Mouse (Mus musculus) thymus, adult 18-20 months (tissue): Measurements from ENCODE around the gene Nanos1.
A peak's percentile ranks its signal among the peaks of the same experiment; 100 is the strongest.

Experiments used
- DNase-seq, 2 experiments: peaks; one replicate each; pipeline ENCODE4 v3.0.0; 2022; ENCODE audit warnings: mixed read lengths in 2 of 2

The Nanos1 gene

GRCm38 (mm10) chr19:60789452-60789851, 33.7 kb downstream of the Nanos1 start:
- no peak for DNase-seq

GRCm38 (mm10) chr19:60789919-60790506, 34.2 kb downstream of the Nanos1 start:
- peak; percentile 50 for DNase-seq

GRCm38 (mm10) chr19:60790551-60791161, 34.9 kb downstream of the Nanos1 start, which contains the start of gene Eif3a:
Eif3a (minus strand) TSS chr19:60790658.
- DNase-seq: peak; percentile 88 to 90

- DNase-seq: no peak
Observed at GRCm38 (mm10) chr19:60791164-60791563, 35.4 kb downstream of the Nanos1 start.

DNA sequence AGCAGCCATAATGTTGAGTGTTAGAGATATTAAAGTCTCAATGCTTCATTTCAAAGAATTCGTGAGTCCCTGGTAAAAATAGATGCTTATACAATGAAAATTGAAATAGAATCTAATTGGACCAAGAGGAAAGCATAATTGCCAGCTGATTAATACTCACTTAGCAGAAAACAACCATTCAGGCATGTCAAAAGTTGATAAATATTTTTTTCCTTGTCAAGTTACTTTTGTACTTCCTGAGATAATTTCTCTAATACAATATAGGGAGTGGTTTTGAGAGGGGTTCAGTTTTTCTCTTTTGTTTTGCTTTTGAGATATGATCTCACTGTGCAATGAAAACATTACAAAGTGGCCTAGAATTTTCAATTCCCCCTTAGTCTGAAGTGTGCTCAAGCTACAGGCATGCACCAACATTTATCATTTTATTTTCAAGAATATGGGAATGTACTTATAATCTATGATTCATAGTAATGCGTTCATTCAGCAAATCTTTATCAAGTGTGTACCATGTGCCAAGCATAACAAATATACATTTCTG, 37.5 kb downstream of the Nanos1 start:
- no peak for DNase-seq

- DNase-seq: no peak
Observed at GRCm38 (mm10) chr19:60795244-60795643, 39.5 kb downstream of the Nanos1 start.

DNA sequence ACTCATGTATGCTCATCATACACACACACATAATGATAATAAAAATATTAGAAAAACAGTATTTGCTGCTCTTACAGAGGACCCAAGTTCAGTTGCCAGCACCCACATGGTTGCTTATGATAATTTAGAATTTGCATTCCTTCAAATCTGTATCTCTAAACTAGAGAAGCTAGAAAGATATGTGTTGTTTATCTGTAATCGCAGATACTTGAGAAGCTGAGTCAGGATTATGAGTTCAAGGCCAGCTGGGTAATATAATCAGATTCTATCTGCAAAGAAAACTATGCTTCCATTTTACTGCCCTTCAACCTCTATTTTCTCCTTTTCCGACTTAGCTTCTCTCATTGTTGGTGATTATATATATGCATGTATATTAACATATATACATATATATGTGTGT, 41.6 kb downstream of the Nanos1 start:
- DNase-seq: no peak

DNA sequence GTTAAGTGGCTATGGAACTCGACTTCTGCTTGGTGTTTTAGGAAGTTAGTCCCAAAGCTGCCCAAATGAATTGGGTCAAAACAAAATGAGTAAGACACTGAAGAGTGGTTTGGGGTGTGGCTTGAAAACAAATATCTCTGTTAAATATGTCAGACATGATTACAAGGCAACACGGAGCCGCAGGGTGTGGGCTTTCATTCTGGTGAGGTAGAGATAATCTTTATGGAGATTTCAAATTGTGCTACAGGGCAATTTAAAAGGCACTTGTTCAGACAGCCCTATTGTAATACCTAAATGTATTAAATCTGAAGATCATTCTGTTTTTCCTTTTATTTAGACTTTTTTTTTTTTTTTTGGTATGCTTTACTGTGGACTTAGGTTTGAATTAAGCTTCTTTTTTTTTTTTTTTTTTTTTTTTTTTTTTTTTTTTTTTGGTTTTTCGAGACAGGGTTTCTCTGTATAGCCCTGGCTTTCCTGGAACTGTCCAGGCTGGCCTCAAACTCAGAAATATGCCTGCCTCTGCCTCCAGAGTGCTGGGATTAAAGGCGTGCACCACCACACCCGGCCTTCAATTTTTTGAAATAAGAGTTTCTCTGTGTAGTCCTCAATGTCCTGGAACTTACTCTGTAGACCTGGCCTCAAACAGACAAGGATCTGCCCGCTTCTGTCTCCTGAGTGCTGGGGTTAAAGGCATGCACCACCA, 44.2 kb downstream of the Nanos1 start:
- DNase-seq: no peak

GRCm38 (mm10) chr19:60804903-60805302, 49.1 kb downstream of the Nanos1 start:
- DNase-seq: no peak
